Mouse (Mus musculus): ENCODE data around the gene Hes1. TPM values are rescaled to one million over a fixed set of nuclear protein-coding genes. Genes with fewer than 3 reads are reported as not detected.

Hes1 gene
- polyA plus RNA-seq (2021; fragmentation: Nextera tagmentation): 13.4 and 17.4 TPM in 2 replicates
- long read RNA-seq, experiment 1, transcript Hes1-203 (2 exons, 406 nt): major isoform, 7 of 18 reads
- long read RNA-seq, experiment 1, transcript Hes1-201 (4 exons, 1,468 nt): major isoform, 7 of 18 reads
- long read RNA-seq, experiment 1, partial matches to known transcripts: 3 of 18 reads
- long read RNA-seq, experiment 1, other reads (novel, unspliced or antisense): 1 of 18 reads
- long read RNA-seq, experiment 2, transcript Hes1-201 (4 exons, 1,468 nt): major isoform, 33 of 45 reads
- long read RNA-seq, experiment 2, partial matches to known transcripts: 1 of 45 reads
- long read RNA-seq, experiment 2, other reads (novel, unspliced or antisense): 5 of 45 reads

GRCm38 (mm10) chr16:30063984-30064453, at the start of gene Hes1:
Hes1 (plus strand) TSS chr16:30064384.

Other genes with a start within 250 kb of the Hes1 start
- gene Cpn2, start 203.1 kb downstream of the Hes1 start, polyA plus RNA-seq (2021; fragmentation: Nextera tagmentation): not detected in 2 replicates
- gene Lrrc15, start 218.9 kb downstream of the Hes1 start, polyA plus RNA-seq (2021; fragmentation: Nextera tagmentation): not detected in 2 replicates
- 1.5 and 2.4 TPM in 2 replicates for gene Gp5, start 246.4 kb downstream of the Hes1 start, polyA plus RNA-seq (2021; fragmentation: Nextera tagmentation)